Mouse (Mus musculus) CH12.LX (cell line): ENCODE data around the gene Atp1b3. TPM values are rescaled to one million over a fixed set of nuclear protein-coding genes. Genes with fewer than 3 reads are reported as not detected.
A peak's percentile ranks its signal among the peaks of the same experiment; 100 is the strongest.

Source experiments
- DNase-seq: peaks from one replicate; pipeline ENCODE4 v3.0.0-alpha.2; 2013; ENCODE audit errors: extremely low read depth
- H3K27ac ChIP-seq: 2 replicates; pipeline ENCODE4 v1.5.1; 2012; ENCODE audit warnings: low read depth, mild to moderate bottlenecking, control low read depth, moderate library complexity; ENCODE audit not compliant: insufficient read depth
- H3K27me3 ChIP-seq: replicated peaks from 2 replicates; pipeline ENCODE3; 2012; ENCODE audit warnings: inconsistent platforms
- H3K36me3 ChIP-seq, 2 experiments: replicated peaks in 1 of 2; 2 replicates each; pipeline versions ENCODE3 to v1.6.1; 2012; ENCODE audit warnings: inconsistent platforms in 1 of 2, low read length in 1 of 2, mild to moderate bottlenecking in 1 of 2, mixed read lengths in 1 of 2, moderate library complexity in 1 of 2; ENCODE audit not compliant: control insufficient read depth in 1 of 2, insufficient read depth in 1 of 2
- H3K4me1 ChIP-seq, 2 experiments: 2 replicates each; pipeline ENCODE4 v1.6.1; 2012; ENCODE audit warnings: inconsistent platforms in 1 of 2, moderate library complexity in 1 of 2; ENCODE audit not compliant: insufficient read depth in 2 of 2, control insufficient read depth in 1 of 2
- H3K4me2 ChIP-seq: 2 replicates; pipeline ENCODE4 v1.6.1; 2012; ENCODE audit warnings: low read depth, mild to moderate bottlenecking, control low read depth; ENCODE audit not compliant: poor library complexity, insufficient read depth, severe bottlenecking
- H3K4me3 ChIP-seq, 3 experiments: fragments of 150-350 bp in 1 of 3; sonication (generic) in 1 of 3; replicated peaks in 1 of 3; 2 replicates each; pipeline versions ENCODE3 to v1.5.1; 2011 to 2012; ENCODE audit warnings: low read depth in 2 of 3, low read length in 2 of 3, mild to moderate bottlenecking in 2 of 3, moderate library complexity in 2 of 3, control low read depth in 1 of 3, improper control_type of control experiment in 1 of 3, inconsistent platforms in 1 of 3, mixed read lengths in 1 of 3; ENCODE audit not compliant: poor library complexity in 1 of 3
- H3K79me2 ChIP-seq: replicated peaks from 2 replicates; pipeline ENCODE4 v1.6.1; 2012; ENCODE audit warnings: mild to moderate bottlenecking, moderate library complexity; ENCODE audit not compliant: control insufficient read depth, poor library complexity, insufficient read depth, severe bottlenecking; ENCODE audit errors: extremely low read depth
- H3K9ac ChIP-seq: 2 replicates; pipeline ENCODE4 v1.6.1; 2012; ENCODE audit warnings: low read depth, mild to moderate bottlenecking, control low read depth, moderate library complexity; ENCODE audit not compliant: insufficient read depth
- H3K9me3 ChIP-seq: replicated peaks from 2 replicates; pipeline ENCODE3; 2012; ENCODE audit warnings: low read length, inconsistent platforms, mixed read lengths
- BHLHE40 ChIP-seq: IDR thresholded peaks from 2 replicates; pipeline ENCODE4 v1.6.1; 2011; ENCODE audit warnings: mild to moderate bottlenecking, low read depth, low read length, improper control_type of control experiment
- CTCF ChIP-seq, 2 experiments: IDR thresholded peaks in 1 of 2; conservative IDR thresholded peaks in 1 of 2; 2 replicates each; pipeline ENCODE4 v1.5.1; 2011 to 2012; ENCODE audit warnings: low read depth in 2 of 2, low read length in 2 of 2, improper control_type of control experiment in 1 of 2, inconsistent platforms in 1 of 2, mild to moderate bottlenecking in 1 of 2, moderate library complexity in 1 of 2
- EP300 ChIP-seq: IDR thresholded peaks from 2 replicates; pipeline ENCODE4 v1.6.1; 2011; ENCODE audit warnings: low read length, improper control_type of control experiment
- GABPA ChIP-seq: IDR thresholded peaks from 2 replicates; pipeline ENCODE4 v1.6.1; 2012; ENCODE audit warnings: low read depth, low read length, improper control_type of control experiment, inconsistent platforms; ENCODE audit not compliant: insufficient replicate concordance
- IRF4 ChIP-seq: IDR thresholded peaks from 2 replicates; pipeline ENCODE4 v1.6.1; 2014; ENCODE audit warnings: low read depth, mild to moderate bottlenecking, inconsistent platforms, low read length, improper control_type of control experiment
- KAT2A ChIP-seq: IDR thresholded peaks from 2 replicates; pipeline ENCODE4 v1.6.1; 2012; ENCODE audit warnings: low read length, improper control_type of control experiment, inconsistent platforms; ENCODE audit not compliant: insufficient replicate concordance
- MAFK ChIP-seq: IDR thresholded peaks from 2 replicates; pipeline ENCODE4 v1.6.1; 2011; ENCODE audit warnings: low read length, improper control_type of control experiment; ENCODE audit not compliant: insufficient replicate concordance
- MEF2A ChIP-seq: IDR thresholded peaks from 2 replicates; pipeline ENCODE4 v1.6.1; 2014; ENCODE audit warnings: low read depth, mild to moderate bottlenecking, inconsistent platforms, low read length, improper control_type of control experiment, borderline replicate concordance
- MYC ChIP-seq: IDR thresholded peaks from 2 replicates; pipeline ENCODE4 v1.6.1; 2011; ENCODE audit warnings: low read depth, mild to moderate bottlenecking, improper control_type of control experiment, low read length
- POLR2A ChIP-seq: IDR thresholded peaks from 2 replicates; pipeline ENCODE4 v1.6.1; 2011; ENCODE audit warnings: low read depth, mild to moderate bottlenecking, improper control_type of control experiment, low read length
- POLR2AphosphoS2 ChIP-seq: IDR thresholded peaks from 2 replicates; pipeline ENCODE4 v1.6.1; 2011; ENCODE audit warnings: low read depth, low read length, improper control_type of control experiment
- RAD21 ChIP-seq: IDR thresholded peaks from 2 replicates; pipeline ENCODE4 v1.6.1; 2011; ENCODE audit warnings: low read depth, mild to moderate bottlenecking, low read length, improper control_type of control experiment, moderate library complexity
- SMC3 ChIP-seq: IDR thresholded peaks from 2 replicates; pipeline ENCODE4 v1.6.1; 2011; ENCODE audit warnings: low read depth, low read length, improper control_type of control experiment
- TBP ChIP-seq: conservative IDR thresholded peaks from 2 replicates; pipeline ENCODE4 v1.6.1; 2011; ENCODE audit warnings: low read depth, low read length, improper control_type of control experiment
- USF1 ChIP-seq: IDR thresholded peaks from 2 replicates; pipeline ENCODE4 v1.6.1; 2014; ENCODE audit warnings: low read depth, mild to moderate bottlenecking, inconsistent platforms, low read length, improper control_type of control experiment
- ZC3H11A ChIP-seq: IDR thresholded peaks from 2 replicates; pipeline ENCODE4 v1.6.1; 2012; ENCODE audit warnings: low read depth, mild to moderate bottlenecking, inconsistent platforms, low read length, improper control_type of control experiment
- ZMIZ1 ChIP-seq: IDR thresholded peaks from 2 replicates; pipeline ENCODE4 v1.6.1; 2012; ENCODE audit warnings: low read depth, mild to moderate bottlenecking, inconsistent platforms, low read length, improper control_type of control experiment
- dilution Hi-C: fragments of 300-500 bp; cut with MboI; formaldehyde crosslinking; loops from 2 replicates; pipeline ENCODE4 v1.14.3; 2020; ENCODE audit warnings: low sequenced_read_pairs; ENCODE audit not compliant: extremely low pct_unique_long_range_greater_than_20kb, extremely low pct_ligation_motif_present
- in situ Hi-C: fragments of 300-500 bp; cut with MboI; formaldehyde crosslinking; loops from 3 replicates; pipeline ENCODE4 v1.14.3; 2019; ENCODE audit warnings: low sequenced_read_pairs, low pct_ligation_motif_present, low pct_unique_long_range_greater_than_20kb, mixed read lengths
- polyA plus RNA-seq: library from polyadenylated mRNA; unstranded; fragments of >175 nt; gene quantifications from 2 replicates; pipeline ENCODE4 v1.2.1, GENCODE M21; 2012; ENCODE audit warnings: low read depth; ENCODE audit not compliant: insufficient read length
- total RNA-seq, 2 experiments: library from RNA; depleted of rRNA; stranded (reverse); fragments of 300-350 nt in 1 of 2; fragments of >200 nt in 1 of 2; gene quantifications; 2 replicates each; pipeline ENCODE4 v1.2.3; 2012 to 2014

Atp1b3 gene
- total and polyA plus RNA-seq, 3 experiments = 66.4 to 129 (median 89.8) TPM

- no peak overlapping the region for H3K27ac ChIP-seq
- no peaks in the 10 kb centered on the region for H3K79me2 ChIP-seq
- no peaks in the 10 kb centered on the region for H3K4me1 ChIP-seq
- no peaks in the 10 kb centered on the region for H3K9me3 ChIP-seq
- in situ Hi-C loops (loop anchor here (25.0 kb wide), 1 partner anchor 513 kb away; no protein-coding TSS in a partner anchor), dilution Hi-C loops (no loop called here)
- no peaks in the 10 kb centered on the region for H3K27me3 ChIP-seq
- TF ChIP-seq KAT2A (no peak), POLR2AphosphoS2 (no peak), EP300 (no peak), USF1 (no peak)
- H3K4me3 ChIP-seq = no peak overlapping the region
- H3K9ac ChIP-seq = no peak overlapping the region
- peaks cover 0 to 2% of the 10 kb centered on the region in 2 experiments for H3K36me3 ChIP-seq
- DNase-seq = no peak
- H3K4me2 ChIP-seq = no peak overlapping the region
These were observed 64.8 kb downstream of the Atp1b3 start for GRCm38 (mm10) chr9:96299324-96300008.

GRCm38 (mm10) chr9:96292144-96292543, 72.1 kb downstream of the Atp1b3 start:
- Histone ChIP-seq H3K4me3 (no peak overlapping the region), H3K27ac (no peak overlapping the region), H3K27me3 (no peaks in the 10 kb centered on the region), H3K4me1 (0 out of 4 replicates have a peak, but pooled peaks cover 0 to 2% of the 10 kb centered on the region in 2 experiments), H3K36me3 (peaks cover 0 to 2% of the 10 kb centered on the region in 2 experiments), H3K9me3 (no peaks in the 10 kb centered on the region), H3K9ac (no peak overlapping the region), H3K79me2 (no peaks in the 10 kb centered on the region), H3K4me2 (no peak overlapping the region)
- TF ChIP-seq MAFK = peak; percentile 61; the same call in 1 of the 2 replicates
- no peak for TF ChIP-seq GABPA
- in situ Hi-C loops (no loop called here), dilution Hi-C loops (no loop called here)
- no peak for DNase-seq

DNA sequence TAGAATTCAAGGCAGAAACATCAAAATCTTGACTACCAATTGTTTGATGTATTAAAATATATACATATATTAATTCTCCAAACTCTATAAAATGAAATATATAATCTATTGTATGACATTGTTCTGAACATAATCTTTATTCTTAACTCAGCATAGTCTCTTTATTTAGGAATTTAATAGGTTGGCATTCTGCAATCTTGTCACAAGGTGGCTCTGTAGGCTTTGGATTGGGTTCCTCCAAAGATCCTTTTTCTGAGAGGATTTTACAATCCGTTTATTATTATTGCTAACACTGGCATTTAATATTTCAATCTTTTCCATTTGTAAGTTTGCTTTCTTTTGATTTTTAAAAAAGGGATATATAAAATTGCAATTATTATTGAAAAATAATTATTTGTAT, 79.3 kb downstream of the Atp1b3 start:
- Histone ChIP-seq H3K4me3 (no peak overlapping the region), H3K27ac (no peak overlapping the region), H3K79me2 (no peaks in the 10 kb centered on the region), H3K27me3 (no peaks in the 10 kb centered on the region), H3K4me1 (0 out of 4 replicates have a peak, but pooled peaks cover 0 to 2% of the 10 kb centered on the region in 2 experiments), H3K9ac (no peak overlapping the region), H3K9me3 (no peaks in the 10 kb centered on the region), H3K36me3 (no peaks in the 10 kb centered on the region), H3K4me2 (no peak overlapping the region)
- TF ChIP-seq GABPA (no peak), SMC3 (peak; percentile 64), CTCF (conservative IDR thresholded peaks at IDR 0.05 in 1 of 2, IDR thresholded peaks at IDR 0.05 in 1 of 2; ENCODE audit: low read depth in 2 of 2, low read length in 2 of 2) (peak in 1 of 2 experiments; percentile 89; a peak in 3 of 4 replicates), MEF2A (no peak), POLR2A (no peak), RAD21 (peak; percentile 96), MAFK (no peak), ZMIZ1 (no peak), BHLHE40 (no peak), IRF4 (no peak), TBP (no peak), ZC3H11A (peak; percentile 36), MYC (no peak)
- DNase-seq = peak; percentile 21
- dilution Hi-C loops = no loop called here
- in situ Hi-C loops = loop anchor here (10.0 kb wide), 1 partner anchor 390 kb away; no protein-coding TSS in a partner anchor
